Mouse (Mus musculus): Measurements from ENCODE around the gene Tcstv1.
"Not testable (repeated sequence)": the region's sequence is repeated elsewhere in the genome, so short reads cannot be mapped to it uniquely, and the experiment has no call there.

Gene Tcstv1

DNA sequence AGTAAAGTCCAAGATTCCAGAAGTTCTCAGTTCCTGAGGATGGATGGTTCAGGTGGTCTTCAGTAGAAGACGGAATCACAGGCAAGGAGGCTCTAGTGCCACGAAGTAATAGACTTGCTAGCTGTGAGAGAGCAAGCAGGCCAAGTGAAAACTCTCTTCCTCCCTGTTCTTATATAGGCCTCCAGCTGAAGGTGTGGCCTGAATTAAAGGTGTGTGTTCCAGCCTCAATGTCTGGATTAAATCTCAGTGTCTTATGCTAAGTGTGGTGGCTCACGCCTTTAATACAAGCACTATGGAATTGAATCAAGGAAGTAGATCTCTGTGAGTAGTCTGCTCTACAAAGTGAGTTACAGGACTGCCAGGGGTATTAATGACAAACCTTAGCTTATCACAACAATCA lies at the start of gene Tcstv1:
Gene Tcstv1 (minus strand): TSS at position 101 of the 400 bp plus-strand sequence.
- not testable (repeated sequence) for DNase-seq

DNA sequence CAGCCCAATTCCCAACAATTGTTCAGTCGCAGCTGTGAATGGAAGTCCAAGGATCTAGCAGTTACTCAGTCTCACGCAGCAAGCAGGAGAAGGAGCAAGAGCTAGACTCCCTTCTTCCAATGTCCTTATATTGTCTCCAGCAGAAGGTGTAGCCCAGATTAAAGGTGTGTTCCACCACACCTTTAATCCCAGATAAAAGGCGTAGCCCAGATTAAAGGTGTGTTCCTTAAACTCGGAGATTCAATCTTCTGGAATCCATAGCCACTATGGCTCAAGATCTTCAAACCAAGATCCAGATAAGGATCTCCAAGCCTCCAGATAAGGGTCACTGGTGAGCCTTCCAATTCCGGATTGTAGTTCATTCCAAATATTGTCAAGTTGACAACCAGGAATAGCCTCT lies 34.6 kb upstream of the Tcstv1 start, which contains the start of gene Gm21761:
Gene Gm21761 (minus strand): TSS at position 101 of the 400 bp plus-strand sequence.
- not testable (repeated sequence) for DNase-seq

DNA sequence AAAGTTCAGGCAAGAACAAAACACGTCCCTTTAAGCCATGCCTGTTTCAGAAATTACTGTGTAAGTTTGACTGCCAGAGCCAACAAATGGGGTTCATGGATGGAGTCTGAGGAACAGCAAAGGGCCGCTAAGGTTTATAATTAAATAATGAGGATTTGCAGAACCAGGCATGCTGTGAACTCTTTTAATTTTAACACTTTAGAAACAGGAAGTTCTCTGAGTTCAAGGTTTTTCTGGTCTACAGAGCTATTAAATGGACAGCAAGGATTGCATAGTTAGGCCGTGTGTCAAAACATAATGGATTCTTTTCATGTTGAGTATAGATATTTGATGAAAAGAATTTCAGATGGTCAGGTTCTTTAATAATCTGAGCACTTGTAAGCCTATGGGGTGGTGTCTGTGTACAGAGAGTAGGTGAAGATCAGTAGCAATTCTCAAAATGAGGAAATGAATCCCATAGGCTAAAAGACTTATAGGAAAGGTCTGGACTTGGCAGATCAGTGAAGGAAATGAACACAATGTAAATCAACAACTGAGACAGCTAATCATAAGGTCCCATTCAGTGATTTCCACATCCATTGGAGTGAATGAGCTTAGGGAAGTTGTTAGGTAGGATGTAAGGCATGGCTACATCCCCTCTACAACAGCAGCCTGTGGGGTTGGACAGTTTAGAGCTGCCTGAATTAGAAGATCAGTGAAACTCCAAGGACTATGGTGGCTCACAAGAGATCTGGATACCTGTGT lies 30.2 kb upstream of the Tcstv1 start:
- DNase-seq, result not testable (repeated sequence)

DNA sequence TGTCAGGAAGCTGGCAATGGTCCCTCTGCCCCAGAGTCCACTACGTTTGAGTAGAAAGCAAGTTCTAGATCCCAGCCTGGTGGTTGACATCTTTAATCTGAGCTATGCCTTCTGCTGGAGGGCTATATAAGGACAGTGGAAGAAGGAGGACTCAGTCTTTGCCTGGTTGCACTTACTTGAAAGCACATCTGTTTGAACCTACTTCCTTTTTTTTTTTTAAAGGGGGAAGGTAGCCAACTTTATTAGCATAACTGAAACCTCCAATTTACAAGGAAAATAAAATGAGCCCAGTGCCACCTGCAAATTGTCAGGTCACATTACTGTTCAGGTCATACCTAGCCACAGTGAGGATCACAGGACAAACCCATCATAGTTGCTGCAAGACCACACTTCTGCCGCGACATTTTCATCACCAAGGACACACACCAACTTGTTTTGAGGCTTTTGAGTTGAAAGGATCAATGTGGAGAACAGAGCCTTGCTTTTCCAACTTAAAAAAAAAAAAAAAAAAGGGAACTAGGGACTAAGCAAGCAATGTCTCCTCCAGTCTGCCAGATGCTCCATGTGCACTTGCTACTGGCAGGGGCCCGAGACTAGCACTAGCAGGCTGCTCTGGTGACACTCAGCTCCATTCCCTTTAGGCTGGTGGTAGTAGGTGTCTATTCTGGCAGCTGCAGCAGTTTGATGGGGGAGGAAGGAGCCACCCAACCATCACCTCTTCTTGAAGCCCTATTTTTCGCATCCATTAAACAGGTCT lies 22.6 kb upstream of the Tcstv1 start:
- not testable (repeated sequence) for DNase-seq

GRCm38 (mm10) chr13:119916449-119916848 lies 21.9 kb upstream of the Tcstv1 start:
- not testable (repeated sequence) for DNase-seq

DNA sequence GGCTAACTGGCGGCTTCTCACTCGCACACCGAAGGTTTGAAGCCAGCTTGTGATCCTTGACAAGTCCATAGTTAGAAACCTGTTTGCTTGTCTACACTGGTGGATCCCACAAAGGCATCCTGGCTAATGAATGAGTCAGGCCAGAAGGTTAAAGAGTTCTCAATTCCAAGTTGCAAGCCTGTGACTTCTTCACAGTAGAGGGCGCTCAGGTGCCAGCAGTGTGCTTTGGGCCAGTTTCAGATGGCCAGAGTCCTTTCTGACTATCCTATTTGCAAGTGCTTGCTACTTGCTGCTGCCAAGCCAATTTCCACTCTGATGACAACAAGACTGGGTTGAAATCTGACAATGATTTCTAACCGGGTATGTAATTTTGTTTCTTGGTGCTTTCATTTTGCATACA lies 4.0 kb upstream of the Tcstv1 start:
- not testable (repeated sequence) for DNase-seq

GRCm38 (mm10) chr13:119886896-119887295 lies 7.7 kb downstream of the Tcstv1 start:
- not testable (repeated sequence) for DNase-seq

GRCm38 (mm10) chr13:119864395-119864999 lies 30.1 kb downstream of the Tcstv1 start:
- not testable (repeated sequence) for DNase-seq

DNA sequence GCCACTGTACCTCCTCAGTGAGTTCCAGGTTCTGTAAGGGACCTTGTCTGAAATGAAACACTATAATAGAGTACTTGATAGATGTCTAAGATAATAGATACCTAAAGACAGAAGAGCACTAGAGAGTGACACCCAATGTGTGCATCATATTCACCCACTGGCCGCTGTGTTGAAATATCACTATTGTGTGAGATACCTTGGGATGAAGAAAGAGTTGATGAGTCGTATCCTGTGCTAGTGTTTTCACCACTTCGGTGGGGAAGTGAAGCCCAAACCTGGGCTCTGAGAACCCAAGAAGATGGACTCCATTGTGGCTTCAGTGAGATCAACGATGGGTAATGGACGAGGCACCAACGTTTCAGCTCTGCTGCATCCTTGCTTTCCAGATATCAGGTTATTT lies 32.2 kb downstream of the Tcstv1 start:
- not testable (repeated sequence) for DNase-seq
